Mouse (Mus musculus) ES-Bruce4 (cell line): ENCODE measurements around the gene Kpna1. TPM values are rescaled to one million over a fixed set of nuclear protein-coding genes. Genes with fewer than 3 reads are reported as not detected.
"Not testable (repeated sequence)": the region's sequence is repeated elsewhere in the genome, so short reads cannot be mapped to it uniquely, and the experiment has no call there.

ENCODE experiments used
- H3K27ac ChIP-seq: 2 replicates; pipeline ENCODE4 v1.5.1; 2012; ENCODE audit warnings: low read length, inconsistent platforms; ENCODE audit not compliant: insufficient read depth
- H3K27me3 ChIP-seq: 2 replicates; pipeline ENCODE4 v1.6.1; 2012; ENCODE audit warnings: mild to moderate bottlenecking, low read length, inconsistent platforms; ENCODE audit not compliant: control insufficient read depth, poor library complexity, insufficient read depth, severe bottlenecking
- H3K36me3 ChIP-seq: 2 replicates; pipeline ENCODE4 v1.6.1; 2012; ENCODE audit warnings: inconsistent platforms, mild to moderate bottlenecking, low read length, moderate library complexity; ENCODE audit not compliant: control insufficient read depth, poor library complexity, insufficient read depth, severe bottlenecking
- H3K4me1 ChIP-seq: one replicate; pipeline ENCODE4 v1.8.1; 2011; ENCODE audit warnings: low read length; ENCODE audit not compliant: control insufficient read depth, insufficient read depth
- H3K4me3 ChIP-seq: 2 replicates; pipeline ENCODE4 v1.5.1; 2011; ENCODE audit warnings: low read depth, mild to moderate bottlenecking, low read length
- H3K9ac ChIP-seq: 2 replicates; pipeline ENCODE4 v1.6.1; 2012; ENCODE audit warnings: low read depth, mild to moderate bottlenecking, inconsistent platforms; ENCODE audit not compliant: poor library complexity, severe bottlenecking
- H3K9me3 ChIP-seq: replicated peaks from 2 replicates; pipeline ENCODE4 v1.6.1; 2012; ENCODE audit warnings: mild to moderate bottlenecking, low read length, inconsistent platforms; ENCODE audit not compliant: control insufficient read depth, poor library complexity, insufficient read depth, severe bottlenecking
- CTCF ChIP-seq: IDR thresholded peaks from one replicate; pipeline ENCODE4 v1.8.1; 2011; ENCODE audit warnings: low read depth, low read length
- EP300 ChIP-seq: IDR thresholded peaks from 2 replicates; pipeline ENCODE4 v1.6.1; 2011; ENCODE audit warnings: low read depth, low read length; ENCODE audit not compliant: insufficient read depth
- POLR2A ChIP-seq: IDR thresholded peaks from one replicate; pipeline ENCODE4 v1.8.1; 2011; ENCODE audit warnings: low read length; ENCODE audit not compliant: insufficient read depth
- polyA plus RNA-seq: library from polyadenylated mRNA; stranded (reverse); fragments of >200 nt; gene quantifications from 2 replicates; pipeline ENCODE4 v1.2.4, GENCODE M21; 2011; ENCODE audit warnings: low read depth; ENCODE audit not compliant: missing spikeins, insufficient read depth, insufficient read length

The Kpna1 gene
- polyA plus RNA-seq, result 93.0 and 103 TPM in 2 replicates

DNA sequence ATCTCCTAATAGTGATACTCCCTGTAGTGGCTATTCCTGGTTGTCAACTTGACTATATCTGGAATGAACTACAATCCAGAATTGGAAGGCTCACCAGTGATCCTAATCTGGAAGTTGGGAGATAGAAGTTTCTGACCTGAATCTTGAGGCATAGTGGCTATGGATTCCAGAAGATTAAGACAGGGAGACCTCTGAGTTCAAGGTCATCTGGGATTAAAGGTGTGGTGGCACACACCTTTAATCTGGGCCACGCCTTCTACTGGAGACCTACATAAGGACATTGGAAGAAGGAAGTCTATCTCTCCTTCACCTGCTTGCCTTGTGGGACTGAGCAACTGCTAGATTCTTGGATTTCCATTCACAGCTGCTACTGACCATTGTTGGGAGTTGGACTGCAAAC, at the start of gene Kpna1:
Gene Kpna1 (plus strand): TSS at position 301 of the 400 bp plus-strand sequence.
- H3K4me3 ChIP-seq, H3K4me1 ChIP-seq, H3K27ac ChIP-seq, H3K27me3 ChIP-seq, H3K9ac ChIP-seq, H3K9me3 ChIP-seq, H3K36me3 ChIP-seq: not testable (repeated sequence)

DNA sequence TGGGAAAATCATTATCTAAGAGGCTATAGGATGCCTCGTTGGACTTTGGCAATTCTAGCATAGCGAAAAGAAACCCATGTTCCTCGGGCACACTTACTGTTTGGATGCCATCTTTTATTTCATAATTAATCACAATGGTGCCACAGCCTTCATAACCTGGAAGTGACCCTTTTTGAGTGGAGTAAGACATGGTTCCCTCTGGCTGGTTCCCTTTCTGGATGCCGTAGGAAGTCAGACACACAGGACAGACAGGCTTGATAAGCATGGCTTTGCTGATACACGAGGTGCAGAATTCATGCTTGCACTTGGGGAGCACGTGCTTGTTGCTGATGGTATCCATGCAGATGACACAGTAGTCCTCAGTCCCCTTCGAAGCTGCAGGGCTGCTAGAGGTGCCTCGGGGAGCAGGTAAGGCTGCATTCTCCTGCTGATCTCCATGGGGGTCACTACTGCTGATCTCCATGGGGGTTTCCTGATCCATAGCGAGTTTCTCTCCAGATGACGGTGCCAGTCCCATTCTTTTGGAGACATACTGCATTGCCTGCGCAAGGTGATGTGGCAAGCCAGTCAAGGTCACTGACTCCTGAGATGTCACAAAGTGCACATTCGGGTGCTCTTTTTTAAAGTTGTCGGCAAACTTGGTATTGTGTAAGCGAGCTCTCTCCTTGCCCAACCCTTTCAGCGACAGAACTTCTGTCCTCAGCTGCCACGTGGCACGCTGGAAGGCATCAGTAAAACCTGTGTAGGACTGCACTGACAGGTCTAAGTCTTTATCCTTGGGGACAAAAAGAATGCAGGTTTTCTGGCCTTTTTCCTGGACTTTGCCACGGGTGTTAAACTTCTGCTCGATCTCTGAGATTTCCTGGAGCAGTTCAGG, 46.1 kb upstream of the Kpna1 start:
- H3K9ac ChIP-seq, result no peak overlapping the region
- no peak overlapping the region for H3K27ac ChIP-seq
- TF ChIP-seq CTCF (no peak), POLR2A (no peak), EP300 (no peak)
- H3K9me3 ChIP-seq, result no peaks in the 10 kb centered on the region
- no peaks in the 10 kb centered on the region; the same call in 1 of the 2 replicates for H3K27me3 ChIP-seq
- H3K36me3 ChIP-seq, result peaks cover 3% of the 10 kb centered on the region
- no peaks in the 10 kb centered on the region for H3K4me1 ChIP-seq
- H3K4me3 ChIP-seq, result no peak overlapping the region

DNA sequence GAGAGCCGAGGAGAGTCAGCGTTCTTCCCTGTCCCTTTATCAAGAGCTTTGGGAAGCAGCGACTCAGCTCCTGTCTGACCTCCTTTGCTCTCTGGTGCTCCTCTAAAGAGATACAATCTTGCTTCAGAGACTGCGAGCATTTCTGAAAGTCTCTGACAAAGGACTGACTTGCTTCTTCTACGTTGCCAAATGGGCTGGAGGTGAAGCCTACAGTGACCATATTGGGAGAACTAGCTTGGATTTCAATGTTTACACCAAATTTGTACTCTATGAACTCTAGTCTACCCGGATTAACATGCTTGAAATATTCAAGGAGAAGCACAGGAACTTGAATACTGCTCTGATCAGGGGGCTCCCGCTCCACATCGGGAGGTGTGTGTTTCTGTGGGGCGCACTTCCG, 45.4 kb upstream of the Kpna1 start:
- no peak overlapping the region for H3K27ac ChIP-seq
- peaks cover 3% of the 10 kb centered on the region for H3K36me3 ChIP-seq
- H3K27me3 ChIP-seq, result no peaks in the 10 kb centered on the region; the same call in 1 of the 2 replicates
- no peaks in the 10 kb centered on the region for H3K9me3 ChIP-seq
- no peak for TF ChIP-seq EP300
- no peak overlapping the region for H3K4me3 ChIP-seq
- H3K4me1 ChIP-seq, result no peaks in the 10 kb centered on the region
- H3K9ac ChIP-seq, result no peak overlapping the region

DNA sequence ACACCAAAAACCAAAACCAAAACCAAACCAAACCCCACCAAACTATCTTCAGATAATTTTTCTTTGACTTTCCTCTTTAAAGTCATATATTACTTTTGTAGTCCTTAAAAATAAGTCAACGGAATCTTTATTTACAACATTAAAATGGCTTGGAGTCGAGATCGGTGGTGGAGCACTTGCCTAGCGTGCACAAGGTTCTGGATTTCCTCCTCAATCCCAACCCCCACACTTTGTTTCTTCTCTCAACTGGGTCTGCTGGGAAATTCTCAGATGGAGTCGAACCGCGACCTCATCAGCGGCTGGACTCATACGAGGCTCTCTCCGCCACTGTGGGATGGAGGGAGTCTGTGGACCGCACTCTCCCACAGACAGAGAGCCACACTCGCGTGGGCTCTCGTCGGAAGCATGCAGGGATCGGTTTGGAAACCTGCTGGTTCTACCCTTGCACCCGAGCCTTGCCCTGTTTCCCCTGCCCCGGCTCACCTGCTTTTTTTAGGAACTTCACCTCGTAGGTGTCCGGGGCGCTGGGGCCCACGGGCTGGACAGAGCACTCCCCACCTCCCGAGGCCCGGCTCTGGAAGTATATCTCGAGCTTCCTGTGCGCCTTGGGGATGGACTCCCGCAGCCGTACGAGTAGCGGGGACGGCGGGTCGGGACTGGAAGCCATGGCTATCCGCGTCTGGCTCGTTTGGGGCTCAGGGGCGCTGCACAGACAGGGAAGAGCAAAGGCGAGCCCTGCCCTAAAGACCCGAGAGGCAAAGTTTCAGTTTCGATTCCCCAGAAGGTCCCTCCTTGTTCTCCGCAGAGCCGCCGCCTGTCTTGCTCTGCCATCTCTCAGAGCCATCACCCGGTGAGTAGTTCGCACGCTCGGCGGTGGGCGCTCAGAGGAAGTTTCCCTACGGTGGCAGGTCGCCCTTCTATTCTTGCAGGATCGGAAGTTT, 40.1 kb upstream of the Kpna1 start, which contains the start of the genes Parp9 and Dtx3l:
Gene Parp9 (plus strand): TSS at position 260 of the 941 bp plus-strand sequence.
Gene Dtx3l (minus strand): TSS at position 941 of the 941 bp plus-strand sequence.
- Histone ChIP-seq H3K9me3 (no peaks in the 10 kb centered on the region), H3K27me3 (no peaks in the 10 kb centered on the region), H3K27ac (no peak within 1 kb of the TSS), H3K4me1 (no peaks in the 10 kb centered on the region), H3K36me3 (no peaks in the 10 kb centered on the region), H3K9ac (peak within 1 kb of the TSS; percentile 67), H3K4me3 (peak within 1 kb of the TSS; percentile 60)
- no peak for TF ChIP-seq EP300
- no peak for TF ChIP-seq POLR2A
- TF ChIP-seq CTCF, result no peak

DNA sequence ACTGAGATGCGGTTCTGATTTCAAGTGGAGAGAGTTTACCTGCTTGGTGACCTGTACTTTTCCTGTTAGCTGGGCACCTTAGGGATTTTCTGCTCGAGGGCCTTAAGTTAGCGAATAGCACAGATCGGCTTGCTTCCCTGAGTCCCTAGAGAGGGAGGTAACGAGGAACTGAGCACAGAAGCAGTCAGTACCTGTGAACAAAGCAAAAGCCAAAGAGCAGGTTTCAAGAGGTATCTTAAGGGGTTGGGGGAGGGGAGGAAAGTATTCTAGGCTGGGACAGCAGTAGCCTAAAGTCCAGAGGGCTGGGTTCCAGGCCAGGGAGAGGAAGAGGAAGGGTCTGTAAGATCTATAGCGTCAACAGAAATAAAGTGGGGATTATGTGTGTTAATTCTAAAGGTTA, 39.3 kb upstream of the Kpna1 start:
- H3K4me1 ChIP-seq, result no peaks in the 10 kb centered on the region
- no peaks in the 10 kb centered on the region for H3K27me3 ChIP-seq
- peak overlapping the region; percentile 60 for H3K4me3 ChIP-seq
- H3K36me3 ChIP-seq, result no peaks in the 10 kb centered on the region
- H3K27ac ChIP-seq, result no peak overlapping the region
- no peaks in the 10 kb centered on the region for H3K9me3 ChIP-seq
- no peak for TF ChIP-seq CTCF
- peak overlapping the region; percentile 67 for H3K9ac ChIP-seq

DNA sequence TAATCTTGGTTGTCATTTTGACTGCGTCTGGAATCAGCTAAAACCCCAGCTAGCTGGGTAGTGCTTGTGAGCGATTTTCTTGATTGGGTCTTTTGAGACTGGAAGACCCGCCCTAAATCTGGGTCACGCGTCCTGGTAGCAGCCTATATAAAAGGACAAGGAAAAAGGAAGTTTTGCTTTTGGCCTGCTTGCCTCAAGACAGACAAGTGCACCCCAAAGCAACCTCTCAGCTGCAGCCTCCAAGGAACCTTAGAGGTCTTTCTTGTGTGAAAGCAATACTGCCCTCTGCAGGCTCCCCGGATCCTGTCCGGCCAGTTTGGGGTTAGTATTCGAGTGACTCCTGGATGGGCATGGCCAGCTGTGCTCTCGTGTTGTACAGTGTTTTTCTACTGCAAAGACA, 38.9 kb upstream of the Kpna1 start:
- peak overlapping the region; percentile 67 for H3K9ac ChIP-seq
- TF ChIP-seq POLR2A (no peak), EP300 (no peak), CTCF (peak; percentile 68)
- no peak overlapping the region for H3K4me3 ChIP-seq
- no peaks in the 10 kb centered on the region for H3K9me3 ChIP-seq
- H3K27me3 ChIP-seq, result no peaks in the 10 kb centered on the region
- H3K36me3 ChIP-seq, result no peaks in the 10 kb centered on the region
- H3K27ac ChIP-seq, result no peak overlapping the region
- H3K4me1 ChIP-seq, result no peaks in the 10 kb centered on the region
